Mouse (Mus musculus): Measurements from ENCODE around the gene Bsdc1.

DNA sequence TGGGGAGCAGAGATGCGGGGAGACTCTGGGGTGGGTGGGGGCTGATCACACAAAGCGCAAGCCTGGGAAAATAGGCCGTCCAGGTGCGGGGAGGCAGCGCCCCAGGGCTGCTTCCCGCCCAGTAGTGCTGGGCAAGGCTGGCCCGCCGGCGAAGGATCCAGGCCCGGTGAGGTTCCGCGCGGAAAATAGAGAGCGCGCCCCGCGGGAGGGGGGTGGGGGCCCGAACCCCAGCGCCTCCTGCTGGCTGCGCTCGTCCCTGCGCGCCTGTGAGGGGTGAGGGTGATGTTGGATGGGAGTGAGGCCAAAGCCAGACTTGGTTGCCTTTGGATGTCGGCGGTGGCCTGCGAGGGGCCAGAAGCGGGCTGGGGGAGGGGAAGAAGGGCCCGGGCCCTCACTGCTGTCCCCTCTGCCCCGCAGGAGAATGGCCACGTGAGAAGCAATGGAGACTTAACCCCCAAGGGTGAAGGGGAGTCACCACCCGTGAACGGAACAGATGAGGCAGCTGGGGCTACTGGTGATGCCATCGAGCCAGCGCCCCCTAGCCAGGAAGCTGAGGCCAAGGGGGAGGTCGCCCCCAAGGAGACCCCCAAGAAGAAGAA lies 53.0 kb downstream of the Bsdc1 start:
- TF ChIP-seq GATA1 (IDR thresholded peaks at IDR 0.05; ENCODE audit: borderline replicate concordance, low read length) (no peak), FLI1 (IDR thresholded peaks at IDR 0.05; ENCODE audit: low read length) (no peak)
